Mouse (Mus musculus): ENCODE results near the gene Ssc4d.

- TF ChIP-seq EP300 (IDR thresholded peaks at IDR 0.05; ENCODE audit: low read depth), result no peak
- TF ChIP-seq CTCF (IDR thresholded peaks at IDR 0.05; ENCODE audit: low read depth), result no peak
These were observed 27.7 kb downstream of the Ssc4d start for GRCm38 (mm10) chr5:135946621-135947020.

All from liver, embryonic 14.5 days (tissue).